Mouse (Mus musculus): Measurements from ENCODE around the gene Shroom3.

The Shroom3 gene

GRCm38 (mm10) chr5:92849743-92850142 lies 166.5 kb downstream of the Shroom3 start:
- no peak for DNase-seq (ENCODE audit: low spot score in 2 of 2)

- no peak for DNase-seq (ENCODE audit: low spot score in 2 of 2)
Measured at GRCm38 (mm10) chr5:92850925-92851324, 167.7 kb downstream of the Shroom3 start.

GRCm38 (mm10) chr5:92854983-92855382 lies 171.7 kb downstream of the Shroom3 start:
- no peak for DNase-seq (ENCODE audit: low spot score in 2 of 2)

DNA sequence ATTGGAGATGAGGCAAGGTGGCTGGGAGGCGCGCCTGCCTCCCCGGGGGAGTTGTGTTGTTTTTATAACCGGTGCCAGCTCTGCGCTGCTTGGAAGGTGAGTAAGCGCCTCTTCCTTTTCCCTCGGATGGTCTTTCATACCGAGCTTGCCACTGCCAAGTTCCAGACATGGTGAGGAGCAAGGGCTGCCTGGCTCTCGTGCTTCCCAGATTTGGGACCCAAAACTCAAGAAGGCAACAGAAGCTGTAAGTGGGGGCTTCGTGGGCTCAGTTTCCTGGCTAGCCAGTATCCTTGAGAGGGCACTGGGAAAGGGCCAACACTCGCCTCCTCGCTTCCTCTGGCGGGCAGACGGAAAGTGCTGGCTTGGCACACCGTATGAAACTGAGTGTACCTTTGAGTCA lies 173.1 kb downstream of the Shroom3 start:
- peak in 1 of 2 experiments; percentile 8 for DNase-seq (ENCODE audit: low spot score in 2 of 2)

GRCm38 (mm10) chr5:92857177-92857576 lies 173.9 kb downstream of the Shroom3 start:
- DNase-seq (ENCODE audit: low spot score in 2 of 2), result no peak

- no peak for DNase-seq (ENCODE audit: low spot score in 2 of 2)
Measured at GRCm38 (mm10) chr5:92858104-92858503, 174.9 kb downstream of the Shroom3 start.

- DNase-seq (ENCODE audit: low spot score in 2 of 2), result no peak
Measured at GRCm38 (mm10) chr5:92858576-92858975, 175.3 kb downstream of the Shroom3 start.

DNA sequence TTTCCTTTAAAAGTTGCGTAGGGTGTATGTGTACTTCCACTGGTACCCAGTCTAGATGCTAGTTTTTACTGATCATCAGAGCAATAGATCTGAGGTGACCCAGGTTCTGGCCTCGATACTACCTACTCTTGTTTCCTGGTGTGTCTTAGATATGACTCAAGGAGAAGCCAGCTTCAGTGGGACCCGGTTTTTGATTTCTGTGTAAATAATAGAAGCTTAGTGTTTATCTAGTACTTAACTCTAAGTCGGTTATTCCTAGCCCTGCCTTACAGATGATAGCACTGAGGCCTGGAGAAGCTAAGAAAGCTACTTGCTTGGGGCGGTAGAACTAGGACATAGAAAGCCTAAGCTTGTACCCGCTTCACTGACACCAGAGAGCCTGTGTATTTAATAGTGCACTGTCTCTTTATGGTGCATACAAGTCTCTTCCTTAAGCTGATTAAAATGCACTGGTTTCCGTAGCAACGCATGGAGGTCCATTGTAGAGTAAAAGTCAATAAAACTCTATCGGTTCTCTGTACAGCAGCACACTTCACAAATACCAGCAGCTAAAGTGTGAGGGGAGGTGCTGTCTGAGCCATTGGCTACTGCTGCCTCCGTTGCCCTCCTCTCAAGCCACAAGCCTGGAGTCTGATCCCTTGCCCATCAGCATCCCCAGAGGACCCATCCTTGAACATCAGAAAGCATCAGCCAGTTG lies 178.3 kb downstream of the Shroom3 start:
- no peak for DNase-seq (ENCODE audit: low spot score in 2 of 2)

GRCm38 (mm10) chr5:92865090-92865489 lies 181.9 kb downstream of the Shroom3 start:
- DNase-seq (ENCODE audit: low spot score in 2 of 2), result no peak

DNA sequence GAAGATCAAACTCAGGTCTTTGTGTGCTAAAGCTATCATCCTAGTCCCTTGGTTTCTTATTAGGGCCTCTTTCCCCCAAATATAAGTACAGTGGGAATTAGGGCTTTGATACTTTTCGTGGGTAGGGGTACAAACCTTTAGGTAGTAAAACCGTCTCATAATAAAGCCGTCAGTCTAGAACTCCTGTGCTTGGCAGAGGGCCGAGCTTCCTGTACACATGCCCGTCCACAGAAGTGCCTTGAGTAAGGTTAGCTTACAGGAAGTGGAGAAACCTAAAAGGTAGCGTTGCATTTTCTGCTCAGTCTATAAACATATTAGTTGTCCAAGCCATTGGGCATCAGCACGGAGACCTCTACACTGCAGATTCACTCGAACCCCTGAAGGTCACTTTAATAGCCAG lies 183.3 kb downstream of the Shroom3 start:
- no peak for DNase-seq (ENCODE audit: low spot score in 2 of 2)

- DNase-seq (ENCODE audit: low spot score in 2 of 2), result no peak
Measured at GRCm38 (mm10) chr5:92867253-92867652, 184.0 kb downstream of the Shroom3 start.

GRCm38 (mm10) chr5:92868231-92868630 lies 185.0 kb downstream of the Shroom3 start:
- no peak for DNase-seq (ENCODE audit: low spot score in 2 of 2)

DNA sequence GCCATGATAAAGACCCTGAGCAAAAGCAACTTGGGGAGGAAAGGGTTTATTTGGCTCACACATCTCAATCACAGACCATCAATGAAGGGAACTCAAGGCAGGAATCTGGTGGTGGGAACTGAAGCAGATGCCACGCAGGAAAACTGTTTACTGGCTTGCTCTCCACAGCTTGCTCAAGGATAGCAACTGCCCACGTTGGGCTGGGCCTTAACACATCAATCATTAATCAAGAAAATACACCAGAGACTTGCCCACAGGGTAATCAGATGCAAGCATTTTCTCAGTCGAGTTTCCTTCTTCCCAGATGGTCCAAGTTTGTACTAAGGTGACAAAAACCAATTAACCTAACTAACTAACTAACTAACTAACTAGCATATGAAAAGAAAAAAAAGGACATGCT lies 187.8 kb downstream of the Shroom3 start:
- no peak for DNase-seq (ENCODE audit: low spot score in 2 of 2)

GRCm38 (mm10) chr5:92872182-92872581 lies 188.9 kb downstream of the Shroom3 start:
- DNase-seq (ENCODE audit: low spot score in 2 of 2), result no peak

GRCm38 (mm10) chr5:92872991-92873390 lies 189.8 kb downstream of the Shroom3 start:
- DNase-seq (ENCODE audit: low spot score in 2 of 2), result no peak

DNA sequence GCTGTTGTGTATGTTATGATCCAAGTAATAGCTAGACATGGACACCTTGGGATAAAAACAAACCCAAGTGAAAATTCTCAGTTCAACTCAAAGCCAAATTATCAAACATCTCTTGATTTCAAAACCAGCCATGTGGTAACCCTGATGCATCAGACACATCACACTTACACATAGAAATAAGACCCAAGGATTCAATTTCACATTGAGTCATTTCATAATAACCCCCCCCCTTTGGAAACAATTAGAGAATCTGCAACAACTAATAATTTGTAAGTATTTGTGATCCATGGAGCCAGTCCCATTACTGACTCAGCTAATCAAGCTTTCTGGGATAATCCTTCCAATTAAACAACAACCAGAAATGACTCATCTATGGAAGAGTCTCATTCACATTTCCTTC lies 190.3 kb downstream of the Shroom3 start:
- no peak for DNase-seq (ENCODE audit: low spot score in 2 of 2)

- DNase-seq (ENCODE audit: low spot score in 2 of 2), result no peak
Measured at GRCm38 (mm10) chr5:92875836-92876235, 192.6 kb downstream of the Shroom3 start.

DNA sequence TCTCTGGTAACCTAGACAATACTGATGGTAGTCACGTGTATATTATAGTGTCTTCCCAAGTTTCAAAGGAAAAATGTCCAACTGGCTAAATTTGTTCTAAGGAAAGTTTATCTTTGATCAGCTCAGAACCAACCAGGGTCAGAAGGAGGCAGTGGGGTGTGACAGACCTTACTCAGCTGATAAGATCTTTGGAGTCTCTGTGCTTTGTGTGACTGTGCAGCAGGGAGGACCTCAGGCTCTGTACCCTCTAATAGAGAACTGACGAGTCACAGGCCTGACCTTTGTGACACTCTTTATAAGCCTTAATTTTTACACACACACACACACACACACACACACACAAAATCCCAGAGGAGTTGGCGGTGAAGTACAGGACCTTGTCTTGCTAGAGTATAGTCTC lies 193.9 kb downstream of the Shroom3 start:
- no peak for DNase-seq (ENCODE audit: low spot score in 2 of 2)

GRCm38 (mm10) chr5:92880393-92880792 lies 197.2 kb downstream of the Shroom3 start:
- DNase-seq (ENCODE audit: low spot score in 2 of 2), result no peak

- DNase-seq (ENCODE audit: low spot score in 2 of 2), result no peak
Measured at GRCm38 (mm10) chr5:92880893-92881292, 197.7 kb downstream of the Shroom3 start.

GRCm38 (mm10) chr5:92886141-92886540 lies 202.9 kb downstream of the Shroom3 start:
- no peak for DNase-seq (ENCODE audit: low spot score in 2 of 2)

GRCm38 (mm10) chr5:92887501-92887900 lies 204.3 kb downstream of the Shroom3 start:
- no peak for DNase-seq (ENCODE audit: low spot score in 2 of 2)

DNA sequence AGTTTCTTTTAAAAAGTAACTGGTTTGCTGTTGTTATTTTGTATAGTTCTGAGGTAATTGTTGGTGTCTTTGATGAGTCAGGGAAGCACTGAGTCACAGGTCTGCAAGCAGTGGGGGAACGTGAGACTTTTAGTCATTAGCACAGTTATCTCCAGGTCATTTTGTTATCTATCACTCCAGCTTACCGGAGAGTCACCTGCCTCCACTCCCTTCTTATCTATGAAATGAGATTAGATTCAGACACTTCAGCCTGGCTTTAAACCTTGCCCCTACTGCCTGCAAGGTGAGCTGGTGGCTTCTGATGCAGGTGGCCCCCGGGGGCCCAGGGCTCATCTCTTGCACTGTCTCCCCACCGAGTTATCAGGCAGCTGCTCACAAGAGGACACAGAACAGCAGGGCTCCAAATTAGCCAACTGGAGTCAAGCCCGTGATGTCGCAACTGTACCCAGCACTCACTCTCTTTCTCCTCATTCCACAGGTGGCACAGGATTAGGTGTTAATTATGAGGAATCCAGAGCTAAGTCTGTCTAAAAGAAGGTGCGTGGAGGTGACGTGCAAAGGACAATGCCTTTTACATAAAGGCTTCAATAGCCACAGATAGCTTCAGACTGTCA lies 205.5 kb downstream of the Shroom3 start:
- DNase-seq (ENCODE audit: low spot score in 2 of 2), result no peak

- DNase-seq (ENCODE audit: low spot score in 2 of 2), result no peak
Measured at GRCm38 (mm10) chr5:92890902-92891301, 207.7 kb downstream of the Shroom3 start.
